Mouse (Mus musculus) ES-E14 (cell line): ENCODE measurements around the gene Rprd1b. TPM values are rescaled to one million over a fixed set of nuclear protein-coding genes. Genes with fewer than 3 reads are reported as not detected.

Source experiments
- DNase-seq: peaks from one replicate; pipeline ENCODE4 v3.0.0-alpha.2; 2013; ENCODE audit warnings: low read depth, low spot score
- H3K27ac ChIP-seq: 2 replicates; pipeline ENCODE4 v1.5.1; 2012; ENCODE audit warnings: low read depth, mild to moderate bottlenecking, low read length, moderate library complexity, mixed read lengths; ENCODE audit not compliant: poor library complexity, insufficient read depth, severe bottlenecking
- H3K36me3 ChIP-seq: 2 replicates; pipeline ENCODE4 v1.6.1; 2012; ENCODE audit warnings: mild to moderate bottlenecking, low read length, moderate library complexity, mixed read lengths; ENCODE audit not compliant: control insufficient read depth, poor library complexity, insufficient read depth, severe bottlenecking
- H3K4me1 ChIP-seq, 2 experiments: fragments of 150-350 bp in 1 of 2; sonication (generic) in 1 of 2; 2 replicates each; pipeline ENCODE4 v1.6.1; 2012; ENCODE audit warnings: low read length in 2 of 2, mild to moderate bottlenecking in 1 of 2, mixed read lengths in 1 of 2; ENCODE audit not compliant: control insufficient read depth in 2 of 2, insufficient read depth in 2 of 2, poor library complexity in 1 of 2
- H3K4me3 ChIP-seq, 2 experiments: fragments of 150-350 bp in 1 of 2; sonication (generic) in 1 of 2; 2 replicates each; pipeline ENCODE4 v1.5.1; 2012; ENCODE audit warnings: low read length in 2 of 2, low read depth in 1 of 2, mild to moderate bottlenecking in 1 of 2, mixed read lengths in 1 of 2; ENCODE audit not compliant: insufficient read depth in 1 of 2, poor library complexity in 1 of 2, severe bottlenecking in 1 of 2
- H3K9ac ChIP-seq: 2 replicates; pipeline ENCODE4 v1.6.1; 2012; ENCODE audit warnings: low read depth, mild to moderate bottlenecking, low read length, mixed read lengths; ENCODE audit not compliant: poor library complexity, insufficient read depth, severe bottlenecking
- H3K9me3 ChIP-seq: fragments of 150-350 bp; sonication (generic); 2 replicates; pipeline ENCODE4 v1.6.1; 2012; ENCODE audit warnings: low read depth, mild to moderate bottlenecking, low read length; ENCODE audit not compliant: control insufficient read depth, insufficient read depth
- CHD2 ChIP-seq: IDR thresholded peaks from 2 replicates; pipeline ENCODE4 v1.6.1; 2014; ENCODE audit warnings: mild to moderate bottlenecking, low read depth, low read length, inconsistent platforms
- HCFC1 ChIP-seq: IDR thresholded peaks from 2 replicates; pipeline ENCODE4 v1.6.1; 2012; ENCODE audit warnings: low read length, inconsistent platforms, borderline replicate concordance; ENCODE audit not compliant: insufficient read depth
- MAFK ChIP-seq: IDR thresholded peaks from 2 replicates; pipeline ENCODE4 v1.6.1; 2014; ENCODE audit warnings: mild to moderate bottlenecking, low read depth, low read length, inconsistent platforms; ENCODE audit not compliant: insufficient read depth
- ZC3H11A ChIP-seq: IDR thresholded peaks from 2 replicates; pipeline ENCODE4 v1.6.1; 2012; ENCODE audit warnings: low read depth, mild to moderate bottlenecking, inconsistent platforms, low read length, borderline replicate concordance
- ZNF384 ChIP-seq: IDR thresholded peaks from 2 replicates; pipeline ENCODE4 v1.6.1; 2012; ENCODE audit warnings: low read depth, low read length, inconsistent platforms
- in situ Hi-C, 2 experiments: fragments of 600-800 bp; cut with MboI; formaldehyde crosslinking; loops; one replicate each; pipeline ENCODE4 v1.15.1; 2025; ENCODE audit warnings: low sequenced_read_pairs in 2 of 2, inconsistent platforms in 1 of 2; ENCODE audit not compliant: unreplicated experiment in 2 of 2
- total RNA-seq: library from RNA; depleted of rRNA; stranded (reverse); fragments of 300-350 nt; gene quantifications from 2 replicates; pipeline ENCODE4 v1.2.3, GENCODE M21; 2012

Gene Rprd1b
- total RNA-seq, 1 experiment, result 13.1 TPM

DNA sequence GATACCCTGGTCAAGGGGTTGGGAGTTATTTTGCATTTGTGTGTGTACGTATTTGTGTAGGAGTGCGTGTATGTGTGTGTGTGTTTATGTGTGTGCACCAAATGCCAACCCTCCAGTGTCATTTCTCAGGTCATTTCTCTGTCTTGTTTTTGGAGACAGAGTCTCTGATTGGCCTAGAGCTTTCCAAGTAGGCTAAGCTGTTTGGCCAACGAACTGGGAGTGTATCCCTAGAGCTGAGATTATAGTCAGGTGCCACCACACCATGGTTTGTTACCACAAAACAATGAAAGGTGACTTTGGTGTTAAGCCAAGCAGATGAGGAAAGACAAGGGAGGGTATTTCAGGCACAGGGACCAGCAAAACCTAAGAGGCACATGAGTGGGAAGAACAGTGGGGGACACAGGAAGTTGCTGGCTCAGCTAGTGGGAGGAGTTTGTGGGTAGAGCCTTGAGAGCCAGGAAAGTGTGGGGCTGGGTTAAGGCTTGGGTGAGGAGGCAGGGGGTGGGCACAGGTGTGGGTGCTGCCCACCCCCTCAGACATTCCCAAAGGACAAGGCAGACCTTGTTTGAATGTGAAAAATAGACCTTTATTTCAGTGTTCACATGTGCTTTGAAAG is 87.6 kb downstream of the Rprd1b start:
- DNase-seq, result no peak
- H3K27ac ChIP-seq, result no peak overlapping the region
- no peaks in the 10 kb centered on the region for H3K4me1 ChIP-seq
- H3K36me3 ChIP-seq, result no peaks in the 10 kb centered on the region
- in situ Hi-C loops, result no loop called here
- no peak overlapping the region for H3K9ac ChIP-seq
- TF ChIP-seq HCFC1 (no peak), CHD2 (no peak)
- H3K9me3 ChIP-seq, result no peaks in the 10 kb centered on the region
- no peak overlapping the region for H3K4me3 ChIP-seq

DNA sequence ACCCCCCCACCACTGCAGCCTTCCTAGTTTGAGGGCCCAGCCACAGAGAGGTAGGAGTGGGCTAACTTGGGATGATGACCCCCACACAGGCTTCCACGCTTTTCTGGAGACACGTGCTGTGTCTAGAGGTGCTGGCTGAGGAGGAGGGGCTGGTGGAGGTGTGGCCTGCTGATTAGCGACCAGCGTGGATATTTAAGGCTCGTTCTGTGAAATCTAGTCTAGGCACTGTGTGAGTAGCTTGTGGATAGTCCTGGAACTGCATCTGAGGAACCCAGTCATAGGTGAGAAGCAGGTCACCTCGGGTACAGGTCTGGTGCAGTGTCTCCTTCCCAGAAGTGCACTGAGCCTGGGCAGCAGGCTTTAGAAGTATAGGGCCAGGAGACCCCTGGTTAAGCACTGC is 88.4 kb downstream of the Rprd1b start:
- TF ChIP-seq HCFC1 (no peak), ZC3H11A (no peak), ZNF384 (no peak), CHD2 (no peak), MAFK (no peak)
- Histone ChIP-seq H3K27ac (no peak overlapping the region), H3K36me3 (no peaks in the 10 kb centered on the region), H3K4me1 (no peaks in the 10 kb centered on the region), H3K4me3 (no peak overlapping the region), H3K9me3 (no peaks in the 10 kb centered on the region), H3K9ac (no peak overlapping the region)
- DNase-seq, result no peak
- in situ Hi-C loops, result no loop called here

DNA sequence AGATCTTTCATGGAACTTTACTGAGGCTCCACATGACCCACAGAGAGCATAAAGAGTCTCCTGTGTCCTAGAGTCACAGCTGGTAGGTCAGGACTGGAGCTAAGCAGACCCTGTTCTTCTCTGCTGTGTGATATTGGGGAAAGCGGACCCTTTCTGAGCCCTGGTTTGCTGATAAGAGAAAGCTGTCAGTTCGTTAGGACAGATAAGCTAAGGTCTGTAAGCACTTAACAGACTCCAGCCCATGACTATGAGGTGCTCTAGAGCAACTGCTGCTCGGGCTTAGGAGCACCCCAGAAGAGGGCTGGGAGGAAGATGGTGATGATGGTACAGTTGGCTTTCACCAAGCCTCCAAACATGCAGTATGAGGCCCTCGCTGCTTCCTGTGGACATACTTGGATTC is 90.8 kb downstream of the Rprd1b start:
- Histone ChIP-seq H3K9me3 (no peaks in the 10 kb centered on the region), H3K9ac (no peak overlapping the region), H3K4me3 (no peak overlapping the region), H3K4me1 (no peaks in the 10 kb centered on the region), H3K27ac (no peak overlapping the region), H3K36me3 (no peaks in the 10 kb centered on the region)
- in situ Hi-C loops, result no loop called here
- TF ChIP-seq HCFC1 (no peak), ZC3H11A (no peak), CHD2 (no peak), ZNF384 (no peak), MAFK (no peak)
- no peak for DNase-seq

- TF ChIP-seq ZC3H11A (no peak), HCFC1 (no peak), CHD2 (no peak), MAFK (no peak), ZNF384 (no peak)
- Histone ChIP-seq H3K4me1 (no peaks in the 10 kb centered on the region), H3K4me3 (no peak overlapping the region), H3K9ac (no peak overlapping the region), H3K36me3 (no peaks in the 10 kb centered on the region), H3K27ac (no peak overlapping the region), H3K9me3 (no peaks in the 10 kb centered on the region)
- in situ Hi-C loops, result no loop called here
- no peak for DNase-seq
Observed at GRCm38 (mm10) chr2:158120211-158120610, 91.9 kb downstream of the Rprd1b start.

GRCm38 (mm10) chr2:158120868-158121267 is 92.6 kb downstream of the Rprd1b start:
- Histone ChIP-seq H3K4me1 (no peaks in the 10 kb centered on the region), H3K9me3 (no peaks in the 10 kb centered on the region), H3K4me3 (no peak overlapping the region), H3K36me3 (no peaks in the 10 kb centered on the region), H3K27ac (no peak overlapping the region), H3K9ac (no peak overlapping the region)
- DNase-seq, result no peak
- in situ Hi-C loops, result no loop called here
- TF ChIP-seq ZNF384 (no peak), ZC3H11A (no peak), MAFK (no peak), HCFC1 (no peak), CHD2 (no peak)
